Mouse (Mus musculus) liver, adult (tissue): Measurements from ENCODE around the gene Coro1a.
A peak's percentile ranks its signal among the peaks of the same experiment; 100 is the strongest.

Experiments used
- GATA4 ChIP-seq: IDR thresholded peaks from 2 replicates; pipeline ENCODE4 v1.6.1; 2014; ENCODE audit warnings: mild to moderate bottlenecking, low read length; ENCODE audit not compliant: insufficient replicate concordance

Coro1a gene

GRCm38 (mm10) chr7:126696303-126696702 lies 11.3 kb downstream of the Coro1a start:
- TF ChIP-seq GATA4: no peak

GRCm38 (mm10) chr7:126695631-126696207 lies 11.9 kb downstream of the Coro1a start, which contains the start of gene Slx1b:
Gene Slx1b, minus strand, starts transcription at chr7:126695784.
- no peak for TF ChIP-seq GATA4

DNA sequence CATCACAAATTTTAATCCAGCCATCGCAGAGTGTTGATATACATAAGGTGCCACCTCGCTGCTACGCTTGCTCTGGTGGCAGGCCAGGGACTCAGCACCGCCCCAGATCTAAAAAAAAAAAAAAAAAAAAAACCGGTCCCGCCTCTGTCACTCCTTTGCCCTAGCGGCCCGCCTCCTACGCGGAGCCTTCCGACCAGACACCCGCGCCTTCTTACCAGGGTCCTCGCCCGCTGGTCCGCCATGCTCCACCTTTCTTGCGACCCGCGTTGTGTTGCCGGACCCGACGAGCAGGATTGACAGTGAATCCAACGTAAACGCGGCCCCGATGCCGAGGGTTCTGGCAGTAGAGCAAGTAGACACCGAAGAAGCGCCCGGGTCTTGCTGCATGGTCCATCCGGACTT lies 12.4 kb downstream of the Coro1a start, which contains the start of gene Bola2:
Bola2 (plus strand) TSS at position 192 of the 402 bp plus-strand sequence.
- TF ChIP-seq GATA4: no peak

DNA sequence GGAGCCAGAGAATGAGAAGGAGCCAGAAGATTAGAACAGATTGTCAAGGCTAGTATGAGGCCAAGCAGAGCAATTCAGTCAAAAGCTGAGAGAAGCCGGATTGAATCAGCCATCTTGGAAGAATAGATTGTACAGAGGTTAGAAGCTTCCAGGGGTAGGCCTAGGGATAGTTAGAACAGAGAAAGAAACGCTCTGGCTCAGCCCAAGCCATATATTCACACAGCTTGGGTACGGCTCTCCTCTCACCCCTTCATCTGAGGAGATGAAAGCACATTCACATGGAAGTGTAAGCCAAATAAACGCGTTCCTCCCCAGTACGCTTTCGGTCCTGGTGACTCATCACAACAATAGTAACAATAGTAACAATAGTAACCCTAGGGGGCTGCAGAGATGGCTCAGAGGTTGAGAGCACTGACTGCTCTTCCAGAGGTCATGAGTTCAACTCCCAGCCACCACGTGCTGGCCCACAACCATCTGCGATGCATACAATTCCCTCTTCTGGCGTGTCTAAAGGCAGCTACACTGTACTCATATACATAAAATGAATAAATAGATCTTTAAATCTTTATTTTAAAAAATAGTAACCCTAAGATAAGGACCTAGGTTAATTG lies 13.0 kb downstream of the Coro1a start:
- TF ChIP-seq GATA4: no peak

DNA sequence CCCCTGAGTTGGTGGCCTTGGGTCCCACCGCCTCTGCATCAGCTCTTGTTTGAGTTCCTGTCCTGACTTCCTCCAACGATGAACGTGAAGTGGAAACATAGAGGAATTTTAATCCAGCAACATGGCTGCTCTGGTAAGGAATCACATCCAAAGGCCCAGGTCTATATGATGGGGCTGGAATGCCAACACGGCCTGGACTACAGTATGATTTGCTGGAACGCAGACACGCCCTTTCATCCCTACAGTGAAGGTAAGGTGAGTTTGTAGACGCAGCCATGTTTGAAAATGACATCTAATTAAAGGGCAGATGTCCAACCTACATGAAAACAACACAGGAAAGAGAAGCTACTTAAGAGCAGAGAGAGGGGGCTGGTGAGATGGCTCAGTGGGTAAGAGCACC lies 13.8 kb downstream of the Coro1a start:
- no peak for TF ChIP-seq GATA4

- no peak for TF ChIP-seq GATA4
Measured at GRCm38 (mm10) chr7:126693256-126693655, 14.3 kb downstream of the Coro1a start.

DNA sequence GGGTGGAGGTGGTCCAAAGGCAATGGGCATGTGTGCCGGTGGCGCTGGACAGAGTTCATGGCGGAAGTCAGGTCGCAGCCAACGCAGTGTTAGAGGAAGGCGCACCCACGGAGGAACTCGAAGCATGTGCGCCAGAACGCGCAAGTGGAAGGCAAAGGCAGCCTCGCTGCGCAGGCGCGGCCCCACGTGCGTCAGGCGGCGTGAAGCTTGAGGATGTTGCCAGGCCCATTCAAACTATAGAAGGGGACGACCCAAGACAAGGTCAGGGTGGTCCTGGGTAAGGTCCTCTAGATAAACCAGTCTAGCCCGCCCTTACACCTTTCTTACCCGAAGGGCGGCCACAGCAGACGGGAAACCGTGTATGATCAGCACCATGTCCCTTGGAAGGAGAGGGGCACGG lies 15.2 kb downstream of the Coro1a start:
- TF ChIP-seq GATA4: no peak

DNA sequence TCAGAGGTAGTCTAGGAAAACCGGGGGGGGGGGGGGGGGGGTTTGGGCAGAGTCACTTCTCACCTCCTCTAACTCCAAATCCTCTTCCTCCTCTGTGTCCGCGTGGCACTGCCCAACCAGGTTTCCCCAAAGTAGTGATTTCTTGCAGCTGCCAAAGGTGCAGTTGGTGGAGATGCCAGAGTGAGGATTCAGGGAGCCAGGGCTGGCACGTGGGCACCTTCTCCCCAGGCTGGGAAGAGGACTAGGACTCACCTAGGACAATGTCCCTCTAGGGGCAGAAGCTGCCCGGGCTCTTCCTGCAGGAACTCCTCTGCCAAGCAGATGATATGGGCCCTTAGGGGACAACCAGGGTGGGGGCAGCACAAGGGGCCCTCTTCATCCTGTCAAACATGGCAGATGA lies 15.9 kb downstream of the Coro1a start:
- no peak for TF ChIP-seq GATA4

DNA sequence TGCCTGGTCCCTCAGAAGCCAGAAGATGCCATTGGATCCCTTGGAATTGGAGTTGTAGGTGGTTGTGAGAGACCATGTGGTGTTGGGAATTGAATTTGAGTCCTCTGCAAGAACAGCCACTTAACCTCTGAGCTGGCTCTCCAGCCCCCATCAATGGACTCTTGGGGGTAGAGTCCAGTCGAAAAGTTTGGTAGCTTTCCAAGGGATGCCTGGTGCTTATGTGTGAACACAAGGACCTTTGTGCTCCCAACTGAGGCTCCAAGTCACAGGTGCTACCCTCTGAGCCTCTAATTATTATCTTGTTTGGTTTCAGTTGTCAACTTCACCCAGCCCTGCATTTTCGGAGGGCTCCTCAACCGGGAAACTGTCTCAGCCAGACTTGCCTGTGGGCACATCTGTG lies 16.9 kb downstream of the Coro1a start:
- no peak for TF ChIP-seq GATA4

DNA sequence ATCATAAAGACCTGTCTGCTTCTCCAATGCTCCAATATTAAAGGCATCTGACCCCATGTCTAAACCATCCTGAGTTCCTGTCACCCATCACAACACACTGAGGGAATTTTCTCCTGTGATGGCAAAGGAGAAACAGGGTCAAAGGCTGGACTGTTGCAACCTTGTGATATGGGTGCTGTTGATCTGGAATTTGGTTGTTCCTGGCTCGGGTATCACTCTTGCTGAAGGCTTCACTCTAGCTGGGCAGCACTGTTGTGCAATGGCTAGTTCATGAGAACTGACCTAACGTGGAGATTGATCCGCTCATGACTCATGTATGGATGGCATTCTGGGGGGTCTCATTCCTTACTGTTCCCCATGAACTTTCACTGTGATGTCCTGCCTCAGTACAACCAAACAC lies 18.6 kb downstream of the Coro1a start:
- TF ChIP-seq GATA4: no peak

- no peak for TF ChIP-seq GATA4
Measured at GRCm38 (mm10) chr7:126681221-126681620, 26.4 kb downstream of the Coro1a start.

DNA sequence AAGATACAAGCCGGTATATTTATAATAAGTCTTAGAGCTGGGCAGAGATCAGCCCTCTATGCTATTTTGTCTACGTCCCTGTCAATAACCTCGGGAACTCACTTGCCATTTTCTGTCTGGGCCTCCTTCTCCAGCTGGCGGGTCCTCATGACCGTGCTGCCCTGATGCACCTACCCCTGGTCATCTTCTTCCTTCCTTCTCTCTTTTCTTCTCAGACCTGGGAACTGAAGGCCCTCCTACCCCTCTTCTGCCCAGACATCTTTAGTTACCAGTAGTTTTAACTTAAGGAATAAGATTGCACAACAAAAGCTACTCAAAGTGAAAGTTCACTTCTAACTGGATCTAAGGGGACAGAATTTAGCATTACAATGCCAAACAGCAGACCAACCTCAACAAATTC lies 27.9 kb downstream of the Coro1a start:
- TF ChIP-seq GATA4: no peak

- TF ChIP-seq GATA4: peak; percentile 85; the same call in 1 of the 2 replicates
Measured at GRCm38 (mm10) chr7:126678545-126679341, 28.8 kb downstream of the Coro1a start.

DNA sequence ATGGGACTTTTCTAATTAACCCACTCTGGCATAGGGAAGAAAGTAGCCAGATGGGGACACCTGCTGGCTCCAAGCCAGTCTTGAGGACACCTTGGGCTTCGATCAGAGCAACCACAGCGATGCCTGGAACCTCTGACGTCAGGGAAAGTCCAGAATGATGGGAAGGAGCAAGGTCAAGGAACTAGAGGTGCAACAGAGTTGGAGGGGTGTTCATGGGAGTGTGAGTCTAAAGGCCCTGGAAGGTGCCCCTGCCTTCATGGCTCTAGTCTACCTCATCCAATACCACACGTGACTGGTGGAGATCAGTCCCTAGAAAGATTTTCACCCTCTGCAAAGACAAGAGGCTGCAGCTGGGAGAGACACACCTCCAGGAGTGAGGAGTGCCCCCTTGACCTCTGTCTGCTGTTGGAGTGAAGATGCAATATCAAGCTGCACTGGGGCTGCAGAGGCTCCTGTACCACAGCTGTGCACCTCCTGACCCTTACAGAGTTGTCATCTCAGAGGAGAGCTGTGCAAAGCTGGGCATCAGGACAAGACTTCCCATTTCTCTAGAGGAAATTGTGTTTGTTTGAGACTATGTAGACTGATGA lies 30.9 kb downstream of the Coro1a start:
- no peak for TF ChIP-seq GATA4

- no peak for TF ChIP-seq GATA4
Measured at GRCm38 (mm10) chr7:126676207-126676606, 31.4 kb downstream of the Coro1a start, which contains the start of gene Sult1a1. Gene Sult1a1, minus strand, starts transcription at chr7:126676432.

- no peak for TF ChIP-seq GATA4
Measured at GRCm38 (mm10) chr7:126675104-126675503, 32.5 kb downstream of the Coro1a start.

DNA sequence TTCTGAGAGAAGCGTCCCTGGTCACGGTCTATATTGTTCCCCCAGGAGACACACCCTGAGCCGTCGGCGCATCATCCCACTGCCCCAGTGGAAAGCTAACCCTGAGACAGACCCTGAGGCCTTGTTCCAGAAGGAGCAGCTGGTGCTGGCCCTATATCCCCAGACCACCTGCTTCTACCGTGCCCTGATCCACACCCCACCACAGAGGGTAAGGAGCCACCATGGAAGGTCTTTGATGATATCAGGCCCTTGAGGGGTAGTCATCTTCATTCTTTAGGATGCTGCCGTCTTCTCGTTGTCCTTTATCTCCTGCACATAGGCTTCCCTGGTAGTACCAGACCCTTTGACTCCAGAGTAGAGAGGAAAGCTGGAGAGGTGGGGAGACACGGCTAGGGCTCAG lies 35.5 kb downstream of the Coro1a start:
- no peak for TF ChIP-seq GATA4
